Mouse (Mus musculus) forebrain, embryonic 15.5 days (tissue): ENCODE results near the gene Acacb. TPM values are rescaled to one million over a fixed set of nuclear protein-coding genes. Genes with fewer than 3 reads are reported as not detected.

ENCODE experiments used
- ATAC-seq: fragments of 200-750 bp; cut with Nextera tagmentation; replicated peaks from 2 replicates; pipeline ENCODE4 v1.8.0; 2017; ENCODE audit warnings: mild to moderate bottlenecking, moderate TSS enrichment, moderate library complexity
- H3K27ac ChIP-seq: fragments of 300-500 bp; sonication (generic); replicated peaks from 2 replicates; pipeline ENCODE4 v1.5.1; 2015; ENCODE audit warnings: mild to moderate bottlenecking, inconsistent platforms
- H3K27me3 ChIP-seq: fragments of 300-500 bp; sonication (generic); 2 replicates; pipeline ENCODE4 v1.6.1; 2015; ENCODE audit warnings: inconsistent platforms
- H3K36me3 ChIP-seq: fragments of 300-500 bp; sonication (generic); 2 replicates; pipeline ENCODE4 v1.6.1; 2015; ENCODE audit warnings: mild to moderate bottlenecking, inconsistent platforms
- H3K4me1 ChIP-seq: fragments of 300-500 bp; sonication (generic); 2 replicates; pipeline ENCODE4 v1.6.1; 2015; ENCODE audit warnings: inconsistent platforms
- H3K4me2 ChIP-seq: fragments of 300-500 bp; sonication (generic); replicated peaks from 2 replicates; pipeline ENCODE4 v1.6.1; 2015; ENCODE audit warnings: mild to moderate bottlenecking, inconsistent platforms
- H3K4me3 ChIP-seq: fragments of 300-500 bp; sonication (generic); 2 replicates; pipeline ENCODE4 v1.5.1; 2015; ENCODE audit warnings: mild to moderate bottlenecking, inconsistent platforms
- H3K9ac ChIP-seq: fragments of 300-500 bp; sonication (generic); replicated peaks from 2 replicates; pipeline ENCODE4 v1.6.1; 2015; ENCODE audit warnings: mild to moderate bottlenecking, inconsistent platforms
- H3K9me3 ChIP-seq: fragments of 300-500 bp; sonication (generic); 2 replicates; pipeline ENCODE4 v1.6.1; 2016; ENCODE audit warnings: inconsistent platforms
- WGBS: fragments of 180-500 bp; shearing (Covaris S2); methylation state at CpG from one replicate; pipeline ENCODE4 v1.1.7; 2015; ENCODE audit warnings: mixed read lengths; 5-methylcytosine and 5-hydroxymethylcytosine counted together
- polyA plus RNA-seq: library from polyadenylated mRNA; unstranded; fragments of >200 nt; fragmentation: Nextera tagmentation; extraction: Ambion mirVana; gene quantifications from 2 replicates; pipeline ENCODE4 v1.2.1, GENCODE M21; 2015

Acacb gene
- polyA plus RNA-seq, 1 experiment from 2014 or later = 3.0 TPM

DNA sequence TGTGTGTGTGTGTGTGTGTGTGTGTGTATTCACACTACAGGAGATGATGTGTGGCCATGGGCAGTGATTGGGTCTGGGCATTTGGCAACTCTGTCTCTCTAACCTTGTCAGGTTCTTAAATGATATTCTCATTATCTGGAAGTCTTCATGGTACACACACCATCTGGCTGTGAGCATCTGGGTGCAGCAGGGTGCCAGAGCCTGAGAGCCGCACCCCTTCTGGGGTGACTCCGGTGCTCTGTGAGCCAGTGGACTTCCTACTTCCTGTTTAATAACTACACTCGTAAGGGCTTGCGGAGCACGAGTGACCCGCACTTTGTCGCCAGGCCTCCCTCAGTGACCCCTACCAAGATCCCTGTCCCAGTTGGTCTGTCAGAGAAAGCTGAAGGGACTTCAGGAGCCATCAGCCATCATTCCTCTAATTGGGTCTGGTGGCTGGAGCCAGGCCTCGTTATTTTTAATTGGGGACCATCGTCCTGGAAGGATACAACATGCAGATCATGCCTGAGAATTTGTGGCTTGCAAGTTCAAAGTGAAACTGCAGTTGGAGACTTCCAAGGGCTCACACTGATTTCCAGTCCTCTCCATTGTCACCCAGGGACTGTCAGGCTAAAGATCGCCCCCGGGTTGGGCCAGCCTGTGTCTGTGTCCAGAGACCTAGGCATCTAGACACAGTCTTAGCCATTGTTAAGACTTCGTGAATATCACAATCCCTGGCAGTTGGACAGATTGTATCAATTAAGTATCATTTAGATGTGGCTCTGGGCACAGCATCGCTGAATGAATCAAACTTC, 138.5 kb downstream of the Acacb start:
- Histone ChIP-seq H3K4me3 (no peak overlapping the region), H3K36me3 (no peaks in the 10 kb centered on the region), H3K27ac (peak overlapping the region; percentile 57), H3K4me1 (peaks cover 12% of the 10 kb centered on the region), H3K4me2 (no peak overlapping the region), H3K27me3 (no peaks in the 10 kb centered on the region), H3K9me3 (no peaks in the 10 kb centered on the region), H3K9ac (no peak overlapping the region)
- ATAC-seq = peak; percentile 78
- 27% methylated on average over 13 of the region's 13 CpGs for WGBS

DNA sequence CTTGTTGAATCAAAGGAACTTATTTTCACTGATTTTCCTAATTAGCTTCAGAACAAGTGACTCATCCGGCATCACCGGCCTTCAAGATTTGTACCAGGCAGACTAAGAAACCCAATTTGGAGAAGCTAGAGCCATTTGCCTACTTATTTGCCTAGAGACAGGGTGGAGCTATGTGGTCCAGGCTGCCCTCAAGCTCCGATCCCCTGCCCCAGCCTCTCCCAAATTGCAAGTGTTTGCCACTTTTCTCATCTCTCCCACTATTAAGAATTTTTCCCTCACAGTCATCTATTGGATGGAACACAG, 139.0 kb downstream of the Acacb start:
- Histone ChIP-seq H3K9me3 (no peaks in the 10 kb centered on the region), H3K27ac (peak overlapping the region; percentile 57; the same call in 1 of the 2 replicates), H3K36me3 (no peaks in the 10 kb centered on the region), H3K4me3 (no peak overlapping the region), H3K4me1 (peaks cover 17% of the 10 kb centered on the region), H3K4me2 (no peak overlapping the region), H3K9ac (no peak overlapping the region), H3K27me3 (no peaks in the 10 kb centered on the region)
- 33% methylated on average over 3 of the region's 3 CpGs for WGBS
- peak; percentile 49; the same call in 1 of the 2 replicates for ATAC-seq

DNA sequence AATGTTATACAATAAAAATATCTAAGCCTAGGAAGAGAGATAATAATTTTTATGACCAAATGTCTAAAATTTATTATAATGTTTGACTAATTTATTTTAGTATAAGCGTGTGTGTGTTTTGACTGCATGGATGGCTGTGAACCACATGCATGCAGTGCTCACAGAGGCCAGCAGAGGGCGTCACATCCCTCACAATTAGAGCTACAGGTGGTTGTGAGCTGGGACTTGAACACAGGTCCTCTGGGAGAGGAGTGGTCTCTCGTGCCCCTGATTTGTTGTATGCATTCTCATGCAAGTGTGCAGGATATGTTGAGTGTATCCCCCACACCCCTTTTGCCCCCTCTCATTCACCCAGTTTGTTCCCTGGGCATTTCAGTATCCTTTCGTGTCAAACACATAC, 139.8 kb downstream of the Acacb start:
- Histone ChIP-seq H3K9me3 (no peaks in the 10 kb centered on the region), H3K4me2 (no peak overlapping the region), H3K4me1 (peaks cover 18% of the 10 kb centered on the region), H3K27me3 (no peaks in the 10 kb centered on the region), H3K9ac (no peak overlapping the region), H3K4me3 (no peak overlapping the region), H3K36me3 (no peaks in the 10 kb centered on the region), H3K27ac (no peak overlapping the region)
- WGBS = 85% methylated on average over 4 of the region's 4 CpGs
- ATAC-seq = no peak

DNA sequence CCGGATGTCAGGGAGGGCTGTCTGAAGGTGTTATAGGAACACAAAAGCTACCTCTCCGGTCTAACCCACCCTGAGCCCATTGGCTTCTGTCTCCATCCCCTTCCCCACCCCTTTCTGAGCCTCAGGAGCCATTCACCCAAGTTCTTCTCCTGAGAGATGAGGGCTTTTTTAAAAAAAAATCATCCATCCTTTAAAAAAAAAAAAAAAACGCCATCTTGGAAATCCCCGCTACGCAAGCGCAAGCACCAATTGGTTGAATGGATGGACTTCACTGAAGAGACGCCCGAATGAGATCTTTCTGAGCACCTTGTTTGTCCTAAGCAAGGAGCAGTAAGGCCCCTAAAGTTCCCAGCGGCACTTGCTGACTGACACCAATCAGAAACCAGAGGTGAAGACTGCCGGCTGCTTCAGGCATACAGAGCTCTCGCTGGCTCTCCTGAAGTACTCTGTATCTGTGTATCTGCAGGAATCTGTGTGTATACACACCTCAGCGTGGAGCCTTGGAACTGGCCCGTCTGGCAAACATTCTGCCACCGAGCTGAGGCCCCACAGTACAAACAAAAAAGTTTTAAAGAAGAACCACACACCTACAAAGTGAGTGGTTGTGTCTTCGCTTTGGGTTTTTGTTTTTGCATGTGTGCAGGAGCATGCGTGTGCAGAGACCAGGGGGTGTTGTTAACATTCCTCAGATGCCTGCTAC, 140.7 kb downstream of the Acacb start:
- 84% methylated on average over 16 of the region's 16 CpGs for WGBS
- ATAC-seq = no peak
- no peaks in the 10 kb centered on the region for H3K9me3 ChIP-seq

DNA sequence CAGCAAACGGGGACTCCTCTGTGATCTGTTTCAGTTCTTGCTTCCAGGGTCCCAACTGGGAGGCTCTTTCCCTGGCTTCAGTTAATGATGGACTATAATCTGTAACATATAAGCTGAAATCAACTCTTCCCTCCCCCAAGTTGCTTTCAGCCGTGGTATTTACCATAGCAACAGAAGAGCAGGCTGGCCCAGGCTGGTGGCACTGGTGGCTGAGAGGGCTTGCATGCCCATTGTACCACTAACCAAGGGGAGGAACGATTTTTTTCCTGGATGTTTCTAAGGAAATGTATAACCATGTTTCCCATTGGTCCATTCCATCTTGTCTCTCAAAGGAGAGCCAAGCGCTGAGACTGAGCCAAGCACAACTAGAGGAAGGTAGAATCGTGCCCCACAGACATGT, 142.1 kb downstream of the Acacb start:
- Histone ChIP-seq H3K36me3 (no peaks in the 10 kb centered on the region), H3K9me3 (no peaks in the 10 kb centered on the region), H3K4me1 (peaks cover 16% of the 10 kb centered on the region), H3K4me2 (no peak overlapping the region), H3K4me3 (no peak overlapping the region), H3K27me3 (no peaks in the 10 kb centered on the region), H3K9ac (no peak overlapping the region), H3K27ac (no peak overlapping the region)
- WGBS = 83% methylated on average over 5 of the region's 5 CpGs
- ATAC-seq = no peak

More for the DNA sequence above, 140.7 kb downstream of the Acacb start:
- H3K4me1 ChIP-seq = peaks cover 18% of the 10 kb centered on the region
- H3K27me3 ChIP-seq = no peaks in the 10 kb centered on the region
- no peak overlapping the region for H3K9ac ChIP-seq
- H3K36me3 ChIP-seq = no peaks in the 10 kb centered on the region
- H3K4me2 ChIP-seq = no peak overlapping the region
- no peak overlapping the region for H3K27ac ChIP-seq
- no peak overlapping the region for H3K4me3 ChIP-seq

DNA sequence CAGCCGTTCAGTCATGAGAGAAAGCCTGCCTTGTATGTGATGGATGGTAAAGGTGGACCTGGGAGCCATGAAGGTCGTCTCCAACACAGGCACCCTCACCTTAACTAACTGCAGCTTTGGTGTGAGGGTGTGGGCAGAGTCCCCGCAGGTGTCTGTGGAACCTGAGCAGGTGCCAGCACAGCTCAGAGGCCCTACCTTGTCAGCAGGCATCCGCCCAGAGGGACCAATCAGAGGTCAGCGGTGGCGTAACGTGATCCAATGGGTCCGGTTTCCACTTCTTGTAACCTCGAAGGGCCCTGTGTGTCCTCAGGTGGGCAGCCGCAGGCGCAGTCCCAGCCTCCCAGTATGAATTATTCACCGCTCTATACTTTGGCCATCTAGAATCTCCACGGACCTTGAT, 142.5 kb downstream of the Acacb start, which contains the start of gene Myo1h:
Myo1h (plus strand) TSS at position 293 of the 400 bp plus-strand sequence.
- H3K36me3 ChIP-seq = no peaks in the 10 kb centered on the region
- H3K9me3 ChIP-seq = no peaks in the 10 kb centered on the region
- H3K27me3 ChIP-seq = no peaks in the 10 kb centered on the region
- H3K4me2 ChIP-seq = no peak within 1 kb of the TSS
- no peak within 1 kb of the TSS for H3K9ac ChIP-seq
- ATAC-seq = no peak
- H3K27ac ChIP-seq = 0 out of 2 replicates have a peak within 1 kb of the TSS, but pooled peaks have one; percentile 14
- 67% methylated on average over 13 of the region's 13 CpGs for WGBS
- peaks cover 19% of the 10 kb centered on the region for H3K4me1 ChIP-seq
- H3K4me3 ChIP-seq = no peak within 1 kb of the TSS

DNA sequence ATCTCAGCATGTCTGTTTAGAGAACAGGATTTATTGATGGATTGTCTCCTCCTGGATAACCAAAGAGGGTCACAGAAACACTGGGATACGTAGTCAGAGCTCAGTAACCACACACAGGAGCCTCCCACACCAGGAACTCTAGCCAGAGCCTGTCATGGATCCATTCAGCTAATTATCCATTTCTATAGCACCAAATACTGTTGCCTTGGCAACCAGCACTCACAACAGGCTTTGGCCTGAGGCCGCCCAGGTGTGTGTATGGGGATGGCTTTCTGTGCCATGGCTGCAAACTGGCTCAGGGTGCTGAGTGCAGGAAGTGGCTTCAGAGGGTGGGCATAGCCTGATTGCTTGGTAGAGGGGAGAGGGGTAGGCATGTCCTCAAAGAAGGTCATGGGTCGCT, 143.7 kb downstream of the Acacb start:
- 37% methylated on average over 3 of the region's 3 CpGs for WGBS
- ATAC-seq = peak; percentile 26; the same call in 1 of the 2 replicates
- Histone ChIP-seq H3K4me2 (no peak overlapping the region), H3K9me3 (no peaks in the 10 kb centered on the region), H3K36me3 (no peaks in the 10 kb centered on the region), H3K4me3 (no peak overlapping the region), H3K9ac (no peak overlapping the region), H3K27me3 (no peaks in the 10 kb centered on the region), H3K27ac (0 out of 2 replicates have a peak overlapping the region, but pooled peaks have one; percentile 14), H3K4me1 (peaks cover 19% of the 10 kb centered on the region)

DNA sequence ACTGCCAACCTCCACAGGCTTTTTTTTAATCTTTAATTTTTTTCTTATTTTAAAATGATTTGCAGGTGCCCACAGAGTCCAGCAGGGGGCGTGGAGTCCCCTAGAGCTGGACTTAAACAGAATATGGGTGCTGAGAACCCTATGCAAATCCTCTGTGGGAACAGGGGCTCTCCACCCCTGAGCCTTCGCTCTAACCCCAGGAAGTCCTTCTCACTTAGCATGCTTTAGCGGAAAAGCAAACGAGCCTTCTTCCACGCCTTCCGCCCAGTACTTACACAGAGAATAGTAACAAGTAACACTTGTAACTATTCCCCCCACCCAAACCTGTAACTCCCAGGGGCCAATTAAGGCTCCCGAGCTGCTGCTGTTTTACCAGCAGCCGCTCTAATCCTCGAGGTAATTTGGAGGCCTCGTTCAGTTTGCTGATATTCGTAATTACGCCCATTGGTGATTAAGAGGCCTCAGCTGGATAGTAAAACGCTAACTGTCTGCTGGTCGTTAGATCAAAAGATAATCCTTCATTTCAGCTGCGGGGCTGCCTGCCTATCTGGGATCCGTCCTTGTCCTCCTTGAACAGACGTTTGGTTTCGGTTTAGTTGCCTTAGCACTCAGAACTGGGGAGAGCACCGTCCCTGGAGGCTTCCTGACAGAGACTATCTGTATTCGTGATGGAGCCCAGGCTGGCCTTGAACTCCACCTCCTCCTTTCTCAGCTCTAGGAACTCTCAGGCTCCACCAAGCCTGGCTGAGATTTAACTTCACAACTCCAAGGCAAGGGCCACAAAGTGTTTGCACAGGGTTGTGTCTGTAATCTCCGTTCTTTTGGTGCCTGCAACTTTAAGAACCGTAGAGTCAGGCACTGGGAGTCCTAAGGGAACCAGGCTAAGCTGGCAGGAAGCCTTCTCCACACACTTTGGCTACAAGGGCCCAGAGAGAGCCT, 150.6 kb downstream of the Acacb start:
- Histone ChIP-seq H3K4me1 (peaks cover 39% of the 10 kb centered on the region), H3K36me3 (no peaks in the 10 kb centered on the region), H3K4me3 (no peak overlapping the region), H3K9ac (no peak overlapping the region), H3K27ac (no peak overlapping the region), H3K27me3 (peaks cover 4% of the 10 kb centered on the region; the same call in 1 of the 2 replicates), H3K4me2 (no peak overlapping the region), H3K9me3 (no peaks in the 10 kb centered on the region)
- 16% methylated on average over 22 of the region's 22 CpGs for WGBS
- no peak for ATAC-seq

DNA sequence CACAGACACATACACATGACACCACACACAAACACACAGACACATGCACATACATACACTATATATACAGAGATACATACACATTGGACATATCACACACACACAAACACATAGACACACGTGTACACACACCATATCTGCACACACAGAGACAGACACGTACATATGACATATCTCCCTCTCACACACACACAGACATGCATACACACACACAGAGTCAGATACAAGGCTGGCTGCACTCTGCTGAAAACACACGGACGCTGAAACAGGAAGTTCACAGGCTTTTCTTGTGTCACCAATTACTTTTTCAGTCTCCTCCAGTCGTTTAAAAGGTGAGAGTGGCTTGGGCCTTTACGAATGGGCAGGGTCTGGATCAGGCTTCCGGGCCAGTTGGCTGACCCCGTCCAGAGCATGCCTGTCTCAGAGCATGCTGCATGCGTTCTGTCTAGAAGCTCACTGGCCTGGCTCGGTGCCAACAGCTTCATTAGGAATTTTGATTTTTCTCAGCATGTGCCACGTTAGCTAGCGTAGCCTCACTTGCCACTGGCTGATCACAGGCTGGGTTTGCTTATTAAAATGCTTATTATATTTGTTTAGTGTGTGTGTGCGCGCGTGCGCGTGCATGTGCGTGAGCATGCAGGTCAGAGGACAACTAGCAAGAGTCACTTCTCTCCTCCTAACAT, 152.0 kb downstream of the Acacb start:
- peaks cover 10% of the 10 kb centered on the region; the same call in 1 of the 2 replicates for H3K27me3 ChIP-seq
- H3K9me3 ChIP-seq = no peaks in the 10 kb centered on the region
- no peak overlapping the region for H3K4me3 ChIP-seq
- H3K4me2 ChIP-seq = no peak overlapping the region
- peak overlapping the region; percentile 20 for H3K27ac ChIP-seq
- ATAC-seq = 0 out of 2 replicates have a peak, but pooled peaks have one; percentile 43
- WGBS = 35% methylated on average over 18 of the region's 18 CpGs
- H3K36me3 ChIP-seq = no peaks in the 10 kb centered on the region
- no peak overlapping the region for H3K9ac ChIP-seq
- H3K4me1 ChIP-seq = peaks cover 38% of the 10 kb centered on the region

DNA sequence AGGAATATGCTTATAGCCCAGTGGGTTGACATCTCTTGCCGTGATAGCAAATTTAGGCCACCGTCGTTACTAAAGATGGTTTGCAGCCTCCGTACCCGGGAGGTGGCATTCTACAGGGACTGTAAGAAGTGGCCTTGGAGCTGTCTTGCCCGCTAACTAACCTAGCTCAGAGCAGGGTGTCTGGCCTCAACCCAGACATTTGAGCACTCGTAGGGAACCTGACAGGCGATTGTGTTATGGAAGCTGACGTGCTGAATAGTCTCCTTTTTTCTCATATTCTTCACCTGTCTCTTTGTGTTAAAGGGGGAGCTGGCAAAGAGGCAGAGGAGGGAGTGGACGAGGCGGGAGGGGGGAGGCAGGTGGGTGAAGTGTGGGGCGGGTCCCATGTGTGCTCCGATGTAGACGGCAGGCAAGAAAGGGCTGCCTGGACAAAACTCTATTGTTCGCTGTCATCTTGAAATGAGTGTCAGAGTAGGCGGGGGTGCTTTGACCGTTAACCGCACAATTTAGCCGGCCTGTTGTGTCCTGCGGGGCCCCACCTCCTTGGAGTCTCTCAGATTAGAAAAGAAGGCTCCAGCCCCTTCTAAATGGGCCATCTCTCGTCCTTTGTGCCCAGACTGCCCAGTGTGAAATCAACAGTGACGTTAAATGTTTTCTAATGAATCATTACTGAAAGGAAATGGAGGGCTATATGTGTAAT, 153.0 kb downstream of the Acacb start:
- Histone ChIP-seq H3K4me2 (peak overlapping the region; percentile 21), H3K36me3 (no peaks in the 10 kb centered on the region), H3K27me3 (peaks cover 10% of the 10 kb centered on the region; the same call in 1 of the 2 replicates), H3K9ac (no peak overlapping the region), H3K9me3 (no peaks in the 10 kb centered on the region), H3K4me1 (peaks cover 35% of the 10 kb centered on the region), H3K4me3 (no peak overlapping the region), H3K27ac (peak overlapping the region; percentile 20; the same call in 1 of the 2 replicates)
- WGBS = 8% methylated on average over 22 of the region's 22 CpGs
- ATAC-seq = no peak
